Mouse (Mus musculus) layer of hippocampus, postnatal 10 days (tissue): ENCODE results near the gene Srbd1. TPM values are rescaled to one million over a fixed set of nuclear protein-coding genes. Genes with fewer than 3 reads are reported as not detected.
A peak's percentile ranks its signal among the peaks of the same experiment; 100 is the strongest.

Experiments
- DNase-seq, 2 experiments: peaks; one replicate each; pipeline ENCODE4 v3.0.0; 2021; ENCODE audit warnings: low spot score in 2 of 2
- total RNA-seq, 2 experiments: library from RNA; stranded (reverse); gene quantifications; 2 replicates each; pipeline ENCODE4 v1.2.3; 2021

Gene Srbd1
- total RNA-seq, 2 experiments from 2014 or later, result 14.6 to 14.8 TPM

DNA sequence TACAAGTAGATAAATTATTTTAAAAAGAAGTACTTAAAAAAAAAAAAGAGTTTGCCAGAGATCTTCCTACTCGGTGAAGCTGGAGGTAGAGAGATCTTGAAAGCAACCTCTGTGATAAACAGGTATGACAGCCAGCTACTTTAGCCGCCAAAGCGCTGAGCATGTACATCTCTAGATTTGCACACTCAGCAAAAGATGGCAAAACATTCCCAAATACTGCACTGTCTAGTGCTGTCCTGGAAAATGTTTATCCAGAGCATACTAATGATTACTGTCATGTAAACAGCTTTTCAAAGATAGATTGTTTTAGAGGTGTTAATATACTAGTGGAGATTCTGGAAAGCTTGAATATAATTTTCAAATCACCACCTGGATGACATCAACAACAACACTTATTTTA is 109.4 kb downstream of the Srbd1 start:
- no peak for DNase-seq

DNA sequence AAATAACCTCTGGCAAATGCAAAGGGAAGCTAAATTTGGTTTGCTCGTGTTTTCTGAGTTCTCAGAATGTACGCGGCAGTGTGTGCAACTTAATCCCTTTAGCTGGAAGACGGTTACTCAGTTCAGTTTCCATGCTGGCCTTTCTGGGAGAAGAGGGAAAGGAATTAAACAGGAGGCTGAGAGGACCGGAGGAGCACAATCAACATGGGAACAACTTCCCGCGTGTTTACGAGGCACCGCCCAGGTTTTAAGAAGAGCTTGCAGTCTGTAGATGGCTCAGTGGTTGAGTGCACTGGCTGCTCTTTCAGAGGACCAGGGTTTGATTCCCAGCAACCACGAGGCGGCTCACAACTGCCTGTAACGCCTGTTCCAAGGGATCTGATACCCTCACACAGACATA is 109.8 kb downstream of the Srbd1 start:
- no peak for DNase-seq

DNA sequence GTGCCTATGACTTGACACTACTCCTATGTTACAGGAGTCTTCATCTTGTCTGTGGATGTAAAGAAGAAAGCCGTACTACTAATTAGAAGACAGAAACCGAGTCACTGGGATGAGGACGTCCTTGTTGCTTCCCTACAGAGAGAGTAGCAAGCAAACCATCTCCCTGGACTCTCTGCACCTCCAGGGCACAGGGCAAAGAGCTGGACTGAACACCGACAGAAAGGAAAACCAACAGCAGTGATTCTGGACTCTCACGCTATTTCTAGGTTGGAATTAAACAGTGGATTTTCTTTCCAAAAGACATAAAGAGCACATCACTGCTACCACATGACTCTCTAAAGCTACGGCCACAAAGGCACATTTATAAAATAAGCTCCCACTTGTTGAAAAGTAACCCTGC is 110.3 kb downstream of the Srbd1 start:
- no peak for DNase-seq

DNA sequence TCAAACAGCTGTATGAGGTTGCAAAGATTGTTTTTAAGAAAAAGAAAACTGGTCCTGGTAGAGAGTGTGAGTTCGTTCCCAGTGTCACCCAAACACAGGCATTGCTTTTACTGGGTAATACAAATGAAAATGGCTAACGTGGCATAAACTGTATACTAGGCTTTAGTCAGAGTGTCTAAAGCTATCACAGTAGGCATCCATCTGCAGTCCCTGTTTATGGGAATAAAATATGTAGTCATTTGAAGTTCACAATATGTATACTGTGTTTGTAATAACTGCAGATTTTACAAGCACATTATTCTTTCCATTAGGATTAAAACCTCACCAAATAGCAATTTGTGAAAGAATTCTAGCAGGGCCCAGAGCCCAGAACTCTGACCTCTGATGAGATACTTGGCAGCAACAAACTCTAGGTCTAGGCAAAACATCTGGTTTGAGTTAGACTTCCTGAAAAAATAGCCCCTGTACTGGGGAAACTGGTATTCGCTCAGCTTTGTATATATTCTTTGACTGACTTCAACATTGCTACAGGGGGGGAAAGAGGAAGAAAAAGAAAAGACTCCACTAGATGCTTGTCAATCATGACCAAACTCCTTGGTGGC is 112.8 kb downstream of the Srbd1 start:
- no peak for DNase-seq

DNA sequence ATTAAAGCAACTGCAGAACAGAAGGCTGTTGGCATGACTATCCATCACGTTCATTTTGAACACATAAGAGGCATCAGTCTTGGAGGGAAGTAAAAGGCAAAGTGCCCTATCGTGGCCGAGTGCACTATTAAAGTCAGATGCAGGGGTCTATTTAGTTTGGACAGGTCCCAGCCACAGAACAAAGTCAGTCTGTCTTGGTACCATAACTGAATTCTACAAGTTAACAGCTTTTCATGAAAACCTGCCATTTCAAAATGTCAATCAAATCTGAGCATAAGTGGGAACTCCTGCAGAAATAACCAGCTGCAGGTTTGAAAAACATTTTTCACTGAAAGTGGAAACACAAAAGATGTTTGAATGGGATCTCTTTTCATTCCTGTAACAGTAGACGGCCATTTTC is 115.0 kb downstream of the Srbd1 start:
- DNase-seq, result no peak

DNA sequence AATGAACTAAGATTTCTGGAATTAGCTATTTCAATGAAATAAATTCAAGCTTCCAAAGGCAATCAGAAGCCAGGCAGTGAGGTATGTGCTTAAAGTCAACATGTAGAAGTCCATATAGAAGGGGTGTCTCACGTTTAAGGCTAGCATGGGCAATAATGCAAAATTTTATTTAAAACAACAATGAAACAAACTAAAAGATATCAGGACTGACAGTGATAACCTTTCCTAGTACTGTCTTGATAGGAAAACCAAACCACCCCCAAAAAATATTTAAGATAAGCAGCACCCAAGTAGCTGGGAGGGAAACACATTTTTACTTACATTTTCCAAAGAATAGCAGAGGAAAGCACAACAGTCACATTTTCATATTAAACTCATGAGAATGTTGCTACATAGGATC is 115.8 kb downstream of the Srbd1 start:
- DNase-seq, result no peak

DNA sequence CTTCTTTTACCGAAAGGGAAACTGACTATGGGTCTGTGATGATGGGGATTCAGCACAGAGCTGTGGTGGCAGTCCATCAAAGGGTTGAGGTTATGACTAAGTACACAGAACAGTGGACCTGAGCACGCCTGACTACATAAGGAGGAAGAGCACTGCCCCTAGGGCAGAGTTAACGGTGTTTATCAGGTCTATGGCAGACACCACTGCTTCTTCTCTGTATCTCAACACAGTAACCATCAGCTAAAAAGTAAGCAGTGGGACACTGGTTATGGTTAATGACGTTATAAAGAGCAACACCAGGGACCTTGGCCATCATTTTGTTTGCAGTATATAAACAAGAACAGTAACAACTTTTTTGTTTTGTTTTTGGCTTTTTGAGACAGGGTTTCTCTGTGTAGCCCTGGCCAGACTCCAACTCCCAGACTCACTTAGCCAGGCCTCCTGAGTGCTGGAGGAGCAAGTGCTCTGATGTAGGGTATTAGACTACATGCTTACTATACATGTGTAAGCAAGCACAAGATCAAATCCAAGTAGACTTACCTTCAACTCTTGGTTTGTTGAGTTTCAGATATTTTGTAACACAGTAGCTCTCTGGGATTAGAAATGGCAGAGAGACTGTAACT is 117.3 kb downstream of the Srbd1 start:
- DNase-seq, result no peak

DNA sequence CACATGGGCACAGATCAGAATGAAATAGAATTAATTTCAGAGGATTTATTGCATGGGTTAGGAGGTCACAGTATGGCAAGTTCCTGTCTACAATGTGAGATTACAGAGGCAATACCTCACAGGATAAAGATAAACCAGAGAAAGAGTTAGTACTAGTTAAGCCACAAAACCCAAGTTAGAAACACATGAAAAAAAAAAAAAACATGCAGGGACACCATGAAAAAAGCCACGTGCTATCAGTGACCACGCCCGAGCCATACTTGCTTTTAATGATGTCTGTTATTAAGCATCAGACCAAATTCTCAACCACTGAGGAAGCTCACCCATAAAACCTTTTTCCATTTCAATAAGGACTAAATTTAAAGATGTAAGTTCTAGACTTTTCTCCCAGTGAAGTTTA is 120.4 kb downstream of the Srbd1 start:
- DNase-seq, result no peak

DNA sequence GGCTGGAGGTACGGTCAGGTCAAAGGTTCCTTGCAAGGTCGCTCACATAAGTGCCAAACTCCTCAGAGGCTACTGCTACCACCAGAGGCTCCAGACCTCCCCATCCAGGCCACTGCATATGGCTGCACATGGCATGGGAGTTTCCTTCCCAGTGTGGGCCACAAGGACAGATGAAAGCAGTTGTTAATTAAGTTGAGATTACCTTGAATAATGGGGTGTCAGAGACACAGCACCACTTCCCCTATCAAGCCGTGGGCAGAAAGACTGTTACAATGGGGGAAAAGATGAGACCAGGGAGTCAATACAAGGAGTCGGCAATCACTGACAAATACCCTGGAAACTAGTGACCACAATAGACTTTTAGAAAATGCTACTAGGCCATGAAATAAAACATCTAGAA is 122.6 kb downstream of the Srbd1 start:
- no peak for DNase-seq

DNA sequence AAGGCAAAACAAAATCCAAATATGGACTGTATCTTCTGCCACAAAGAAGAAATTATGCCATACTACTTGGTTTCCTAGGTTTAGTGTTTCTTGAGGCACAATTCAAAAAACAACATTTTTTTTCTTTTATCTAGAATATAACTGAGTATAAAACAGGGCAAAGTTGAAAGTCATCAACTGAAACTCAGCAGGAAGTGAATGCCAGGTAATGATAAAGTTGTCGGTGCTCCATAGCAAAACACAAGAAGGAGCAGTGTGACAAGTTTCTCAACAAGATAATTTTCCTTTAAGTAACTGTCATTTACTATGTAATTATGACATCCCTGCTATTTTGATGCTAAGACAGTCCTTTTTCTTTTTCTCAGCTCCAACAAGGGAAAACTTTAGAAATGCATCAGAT is 123.2 kb downstream of the Srbd1 start:
- no peak for DNase-seq

DNA sequence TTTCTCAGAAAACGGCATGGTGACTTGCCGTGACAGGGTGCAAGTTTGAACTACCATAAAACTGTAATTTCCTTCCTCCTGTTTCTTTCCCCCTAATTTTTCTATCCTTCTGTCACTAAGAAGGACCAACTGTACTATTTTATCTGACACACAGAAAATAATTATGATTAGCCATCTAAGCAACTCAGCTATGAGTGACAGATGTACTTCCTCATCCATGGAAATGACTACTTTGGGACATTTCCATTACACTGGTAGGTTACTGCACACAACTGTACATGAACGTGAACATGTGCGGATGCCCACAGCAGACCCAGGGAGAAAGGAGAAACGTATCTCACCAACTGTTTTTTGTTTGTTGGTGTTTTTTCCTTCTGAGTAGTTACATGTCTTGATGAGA is 123.7 kb downstream of the Srbd1 start:
- DNase-seq, result no peak

DNA sequence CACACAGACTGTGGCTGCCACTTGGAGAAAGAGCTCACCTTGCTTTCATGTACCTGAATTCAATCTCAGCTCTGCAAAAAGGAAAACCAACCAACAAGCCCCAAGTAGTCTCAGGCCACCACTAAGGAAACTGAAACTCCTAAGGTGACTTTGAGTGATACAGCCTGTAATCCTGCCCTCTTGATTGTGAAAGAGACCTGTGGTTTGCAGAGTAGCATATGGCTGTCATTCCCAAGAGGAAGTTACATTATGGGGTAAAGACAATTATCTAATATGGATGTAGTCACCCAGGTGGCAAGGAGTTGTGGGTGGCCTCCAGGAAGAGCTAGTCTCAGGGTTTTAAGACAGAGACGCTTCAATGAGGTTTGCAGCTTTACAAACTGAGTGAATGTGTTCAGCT is 125.2 kb downstream of the Srbd1 start:
- DNase-seq, result no peak

DNA sequence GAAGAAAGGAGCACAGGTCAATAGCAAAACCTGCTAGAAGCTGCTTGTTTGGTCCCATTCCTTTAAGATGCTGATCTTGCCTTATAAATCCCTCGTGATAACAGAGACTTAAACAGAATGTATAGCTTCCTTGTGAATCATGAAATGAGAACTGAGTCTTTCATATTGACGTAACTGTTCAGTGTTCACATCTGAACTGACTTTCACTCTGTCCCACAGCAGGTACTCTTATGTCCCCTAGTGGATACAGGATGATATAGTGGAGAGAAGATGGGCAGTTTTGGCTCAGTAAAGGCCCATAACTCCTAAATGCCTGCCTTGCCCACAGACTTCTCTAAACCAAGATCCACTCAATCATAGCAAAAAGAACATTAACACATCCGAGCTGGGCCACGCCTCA is 130.7 kb downstream of the Srbd1 start:
- DNase-seq, result no peak

DNA sequence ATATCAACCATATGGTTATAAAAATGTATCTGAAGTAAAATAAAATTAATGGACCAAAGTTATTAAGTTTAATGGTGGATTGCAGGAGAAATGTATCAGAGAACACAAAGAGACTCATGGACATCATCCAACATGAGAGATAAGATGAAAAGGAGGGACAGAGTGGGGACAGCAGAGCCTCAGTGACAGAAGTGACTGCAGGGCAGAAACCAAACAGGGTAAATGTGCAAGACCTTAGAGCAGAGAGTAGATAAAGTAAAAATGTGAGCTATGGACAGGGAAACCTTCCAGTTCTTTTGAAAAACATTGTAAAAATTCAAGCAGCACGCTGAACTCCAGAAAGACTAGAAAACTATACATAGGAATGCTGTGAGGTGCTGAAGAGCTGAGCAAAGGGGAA is 132.4 kb downstream of the Srbd1 start:
- DNase-seq, result no peak

DNA sequence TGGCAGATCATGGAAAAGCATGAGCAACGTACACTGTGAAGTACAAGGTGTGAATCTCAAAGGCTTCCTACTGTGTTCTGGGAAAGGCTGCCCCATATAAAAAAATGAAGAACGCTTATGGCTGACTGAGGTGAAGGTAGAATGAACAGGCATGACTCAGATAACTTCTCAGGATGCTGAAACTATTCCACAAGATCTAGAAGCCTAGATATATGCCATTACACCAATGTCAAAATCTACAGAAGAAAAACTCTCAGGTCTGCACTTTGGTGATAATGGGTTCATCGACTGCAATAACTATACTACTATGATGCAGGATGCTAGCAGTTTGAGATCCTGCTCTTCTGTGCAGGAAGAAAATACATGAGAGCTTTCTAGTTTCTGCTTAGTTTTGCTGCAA is 133.1 kb downstream of the Srbd1 start:
- DNase-seq, result no peak

DNA sequence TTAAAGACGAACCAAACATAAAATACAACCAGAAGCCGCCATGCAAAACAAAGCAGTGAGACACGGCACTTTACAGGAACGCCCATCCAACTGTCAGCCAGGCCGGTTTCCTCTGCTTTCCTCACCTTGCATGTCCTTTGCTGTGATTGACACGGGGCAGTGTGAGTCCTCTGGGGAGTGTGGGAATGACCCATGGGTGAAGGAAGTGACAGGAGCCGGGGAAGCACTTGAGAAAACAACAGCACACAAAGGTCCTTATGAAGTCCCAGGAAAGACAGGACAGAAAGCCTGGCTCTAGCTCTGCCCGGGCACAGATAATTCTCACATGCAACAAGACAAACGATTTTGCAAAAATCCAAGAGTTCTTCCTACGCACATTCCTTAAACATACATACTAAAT is 136.6 kb downstream of the Srbd1 start:
- DNase-seq, result no peak

DNA sequence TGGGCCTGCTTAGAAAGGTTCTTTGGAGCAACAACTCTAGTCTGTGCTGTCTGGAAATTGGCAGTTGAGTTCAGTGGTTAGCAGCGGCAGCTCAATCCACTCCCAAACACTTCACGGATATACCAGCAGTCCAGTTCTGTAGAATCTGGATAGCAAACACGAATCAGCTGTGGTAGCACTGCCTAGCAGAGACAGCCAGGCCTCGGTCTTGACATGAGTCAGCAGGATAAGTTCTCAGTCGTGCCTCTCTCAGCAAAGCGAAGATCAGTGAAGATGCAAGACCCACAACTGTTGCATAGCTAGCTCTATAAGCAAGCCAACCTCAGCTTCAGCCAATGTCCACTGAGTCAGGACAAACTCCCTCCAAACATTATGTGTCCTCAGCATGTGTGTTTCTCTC is 142.9 kb downstream of the Srbd1 start:
- no peak for DNase-seq

DNA sequence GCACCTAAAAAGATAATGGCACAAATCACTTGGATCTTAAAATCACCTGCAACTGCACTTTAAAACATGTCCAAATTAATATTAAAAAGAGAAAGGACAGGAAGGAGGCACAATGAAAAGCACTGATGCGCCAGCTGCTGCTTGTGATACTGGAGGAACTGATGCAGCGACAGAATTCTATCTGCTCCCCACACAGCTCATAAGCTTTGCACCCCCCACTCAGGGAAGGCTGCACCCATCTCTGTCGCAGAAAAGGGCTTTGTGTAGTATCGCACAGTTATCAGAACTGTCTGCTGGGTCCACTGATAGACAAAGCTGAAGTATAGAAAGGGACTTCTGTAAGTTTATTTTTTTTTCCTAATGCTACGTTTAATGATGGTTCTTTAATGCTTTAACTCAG is 143.3 kb downstream of the Srbd1 start:
- DNase-seq, result no peak

DNA sequence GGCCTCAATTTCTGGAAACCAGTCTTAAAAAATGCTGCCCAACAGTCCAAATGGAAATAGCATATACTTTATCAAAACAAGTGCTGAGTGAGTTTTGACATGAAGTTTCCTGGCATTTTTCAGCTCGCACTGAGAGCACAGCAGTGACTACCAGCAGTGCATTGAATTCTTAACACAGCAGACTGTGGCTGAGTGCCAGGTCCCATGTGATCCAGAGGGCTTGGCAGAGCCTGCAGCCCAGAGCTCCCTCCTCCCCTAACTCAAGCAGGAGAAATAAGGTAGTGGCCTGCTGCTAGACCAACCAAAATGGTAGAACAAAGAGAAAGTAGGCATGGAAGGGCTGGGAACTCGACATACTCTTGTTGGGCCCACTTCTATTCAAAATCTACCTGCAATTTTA is 149.2 kb downstream of the Srbd1 start:
- peak; percentile 67 to 77 for DNase-seq

DNA sequence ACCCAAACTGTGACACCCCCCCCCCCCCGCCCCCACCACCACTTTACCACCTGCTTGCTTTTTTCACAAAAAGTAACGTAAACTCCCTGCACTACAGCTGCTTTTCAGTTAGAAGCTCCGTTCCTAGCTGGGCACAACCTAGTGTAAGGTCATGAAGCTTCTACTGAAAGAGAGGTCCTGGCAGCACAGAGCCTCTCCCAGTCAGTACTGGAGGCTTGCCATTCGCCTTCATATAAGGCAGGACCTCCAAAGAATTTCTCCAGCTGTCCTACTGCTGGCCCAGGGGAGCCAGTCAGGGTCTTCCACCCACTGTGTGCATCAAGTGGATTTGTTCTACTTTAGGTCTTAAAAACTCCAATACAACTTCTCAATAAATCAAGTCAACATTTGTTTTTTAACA is 149.9 kb downstream of the Srbd1 start:
- no peak for DNase-seq

DNA sequence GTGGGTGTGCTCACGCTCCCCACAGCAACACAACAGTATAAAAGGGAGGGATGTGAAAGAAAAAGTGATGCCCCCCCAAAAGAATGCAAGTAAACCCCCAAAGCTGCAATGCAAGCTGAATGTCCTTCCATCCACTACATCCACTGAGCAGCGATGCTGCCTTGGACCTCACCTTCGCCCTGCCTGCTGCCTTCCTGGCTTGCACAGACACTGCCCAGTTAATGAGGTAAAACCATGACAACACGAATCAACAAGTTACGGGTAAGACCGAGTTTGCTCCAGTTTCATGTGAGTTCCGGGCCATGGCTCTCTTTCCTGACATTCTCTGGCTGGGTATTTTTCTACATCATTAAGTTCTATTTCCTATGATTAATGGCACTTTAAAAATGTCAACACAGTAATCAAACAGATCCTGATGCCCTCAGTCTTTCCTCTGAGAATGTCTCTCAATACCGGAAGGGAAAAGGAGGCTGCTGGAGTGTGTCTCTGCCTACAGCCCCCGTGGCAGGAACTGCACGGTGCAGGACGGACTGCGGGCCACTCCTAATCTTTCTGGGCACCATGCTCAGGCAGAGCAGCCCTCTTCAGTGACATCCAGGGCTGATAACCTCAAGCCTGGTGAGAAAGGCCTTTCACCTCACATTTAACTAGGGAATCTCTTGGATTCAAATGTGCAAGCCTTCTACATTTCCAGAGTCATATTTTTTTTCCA is 155.8 kb downstream of the Srbd1 start:
- no peak for DNase-seq

DNA sequence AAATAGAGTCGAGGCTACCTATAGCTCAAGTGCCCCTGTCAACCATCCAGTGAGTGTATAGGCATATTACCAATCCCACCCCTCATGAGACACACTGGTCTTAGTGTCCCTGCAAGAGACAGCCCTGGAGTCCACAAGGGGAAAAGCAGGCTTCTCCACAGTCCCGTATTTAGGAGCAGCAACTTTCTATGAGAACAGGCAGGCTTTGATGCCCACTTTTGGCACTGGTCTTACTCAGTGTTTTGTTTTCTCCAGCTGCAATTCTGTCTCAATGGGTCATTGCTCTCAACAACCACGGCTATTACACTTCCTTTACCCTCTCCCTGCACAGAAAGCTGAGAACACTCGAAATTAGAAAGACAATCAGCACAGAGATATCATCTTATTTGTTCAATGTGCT is 157.4 kb downstream of the Srbd1 start:
- DNase-seq, result no peak

DNA sequence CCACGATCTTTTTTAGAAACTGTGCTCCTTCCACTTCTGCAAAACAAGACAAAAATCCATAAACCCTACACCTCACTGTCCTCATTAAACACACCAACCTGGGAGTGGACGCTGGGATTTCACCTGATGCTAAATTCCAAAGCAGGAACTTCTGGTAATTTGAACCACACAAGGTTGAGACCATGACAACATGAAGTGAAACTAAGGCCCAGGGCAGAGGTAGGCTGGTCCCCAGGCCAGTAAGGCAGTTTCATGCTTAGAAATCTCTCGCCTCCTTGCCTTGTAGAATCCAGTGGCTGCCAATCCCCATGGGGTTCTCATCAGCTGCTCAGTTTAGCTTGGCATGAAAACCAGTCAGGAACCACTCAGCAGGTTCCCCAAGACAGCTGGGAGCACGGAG is 158.4 kb downstream of the Srbd1 start:
- DNase-seq, result no peak
